Mouse (Mus musculus): ENCODE results near the gene Eps8l3. TPM values are rescaled to one million over a fixed set of nuclear protein-coding genes. Genes with fewer than 3 reads are reported as not detected.

Eps8l3 gene
- polyA plus RNA-seq (2014; fragmentation: Illumina TruSeq; extraction: RNeasy Lipid Tissue Mini Kit (QIAGEN cat#74804); ENCODE audit: low read depth, low replicate concordance), result not detected

DNA sequence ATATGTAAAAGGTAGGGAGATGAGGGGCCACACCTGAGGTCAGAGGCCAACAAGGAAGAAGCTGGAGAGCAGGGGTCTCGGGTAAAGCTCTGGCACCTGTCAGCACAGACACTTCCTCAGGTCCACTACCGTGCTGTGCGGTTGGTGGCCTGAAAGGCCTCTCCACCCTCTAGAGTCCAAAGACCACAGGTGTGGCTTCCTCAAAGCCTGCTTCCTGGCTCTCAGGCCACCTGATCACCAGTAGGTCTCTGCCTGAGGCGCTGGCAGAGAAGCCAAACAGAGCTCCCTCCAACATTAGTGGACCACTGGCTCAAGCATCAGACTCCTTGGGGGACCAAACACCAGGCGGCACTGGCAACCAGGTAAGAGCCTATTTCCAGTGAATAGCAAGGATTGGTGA is at the start of gene Eps8l3:
Gene Eps8l3, plus strand, starts transcription at position 225 of the 400 bp plus-strand sequence.

DNA sequence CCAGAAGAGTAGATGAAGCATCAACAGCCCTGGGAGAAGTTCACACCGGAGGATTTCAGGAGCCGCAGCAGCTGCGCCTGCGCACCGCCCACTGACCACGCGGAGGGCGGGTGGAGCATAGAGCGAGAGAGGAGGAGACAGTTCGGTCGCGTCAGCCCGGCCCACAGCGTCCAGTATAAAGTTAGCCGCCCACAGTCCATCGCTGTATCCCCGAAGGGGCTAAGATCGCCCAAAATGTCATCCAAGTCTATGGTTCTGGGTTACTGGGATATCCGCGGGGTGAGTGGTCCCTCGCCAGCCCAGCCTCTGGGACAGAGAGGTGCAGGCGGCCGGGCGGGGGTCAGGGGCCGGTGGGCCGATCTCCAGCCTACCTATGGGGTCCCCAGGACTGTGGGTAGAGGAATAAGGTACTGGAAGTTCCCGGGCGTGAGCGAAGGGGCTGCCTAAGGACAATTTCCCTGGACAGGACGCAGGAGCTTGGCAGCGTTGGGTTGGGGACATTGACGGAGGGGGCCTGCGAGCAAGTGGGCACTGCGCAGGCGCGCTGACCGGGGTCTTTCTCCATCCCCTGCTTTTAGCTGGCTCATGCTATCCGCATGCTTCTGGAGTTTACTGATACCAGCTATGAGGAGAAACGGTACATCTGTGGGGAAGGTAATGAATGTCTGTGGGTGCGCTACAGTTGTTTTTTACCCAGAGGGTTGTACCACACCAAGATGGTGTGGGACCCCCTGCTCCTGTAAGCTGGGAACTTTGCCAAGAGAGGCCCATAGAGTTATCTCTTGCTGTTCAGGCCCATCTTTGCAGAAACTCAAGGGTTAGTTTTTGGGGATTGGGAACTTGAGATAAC is 18.9 kb downstream of the Eps8l3 start, which contains the start of gene Gstm5:
Gene Gstm5, plus strand, starts transcription at position 102 of the 850 bp plus-strand sequence.

DNA sequence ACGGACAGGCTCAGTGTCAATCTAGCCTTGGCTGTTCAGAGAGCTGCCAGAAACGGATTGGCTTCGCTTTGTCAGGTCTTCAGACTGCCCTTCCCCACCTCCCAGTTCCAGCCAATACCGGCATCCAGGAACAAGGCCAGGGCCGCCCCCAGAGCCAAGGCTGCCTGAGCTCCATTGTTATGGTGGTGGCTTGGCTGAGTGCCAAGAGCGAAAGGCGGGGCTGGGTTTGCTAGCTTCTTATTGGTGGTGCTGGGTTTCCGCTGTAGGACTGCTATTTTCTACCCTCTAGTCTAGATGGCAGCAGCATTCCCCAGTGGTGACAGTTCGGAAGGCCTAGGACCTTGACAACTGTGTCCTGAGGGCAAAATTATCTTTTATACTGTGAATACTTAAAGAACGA is 54.6 kb downstream of the Eps8l3 start, which contains the start of gene Gstm7:
Gene Gstm7, minus strand, starts transcription at position 148 of the 400 bp plus-strand sequence.

Other genes starting within 250 kb of the Eps8l3 start
- not detected for gene Gm10961, start 245.9 kb upstream of the Eps8l3 start, polyA plus RNA-seq (2014; fragmentation: Illumina TruSeq; extraction: RNeasy Lipid Tissue Mini Kit (QIAGEN cat#74804); ENCODE audit: low read depth, low replicate concordance)
- 4.0 TPM for gene Strip1, start 245.5 kb upstream of the Eps8l3 start, polyA plus RNA-seq (2014; fragmentation: Illumina TruSeq; extraction: RNeasy Lipid Tissue Mini Kit (QIAGEN cat#74804); ENCODE audit: low read depth, low replicate concordance)
- 120 TPM for gene Ahcyl1, start 180.7 kb upstream of the Eps8l3 start, polyA plus RNA-seq (2014; fragmentation: Illumina TruSeq; extraction: RNeasy Lipid Tissue Mini Kit (QIAGEN cat#74804); ENCODE audit: low read depth, low replicate concordance)
- gene Csf1, start 116.8 kb upstream of the Eps8l3 start, polyA plus RNA-seq (2014; fragmentation: Illumina TruSeq; extraction: RNeasy Lipid Tissue Mini Kit (QIAGEN cat#74804); ENCODE audit: low read depth, low replicate concordance), result 4.7 TPM
- gene Gstm5, start 18.6 kb downstream of the Eps8l3 start, polyA plus RNA-seq (2014; fragmentation: Illumina TruSeq; extraction: RNeasy Lipid Tissue Mini Kit (QIAGEN cat#74804); ENCODE audit: low read depth, low replicate concordance), result 20.2 TPM
- gene Gstm7, start 54.6 kb downstream of the Eps8l3 start, polyA plus RNA-seq (2014; fragmentation: Illumina TruSeq; extraction: RNeasy Lipid Tissue Mini Kit (QIAGEN cat#74804); ENCODE audit: low read depth, low replicate concordance), result 26.7 TPM
- 96.2 TPM for gene Gstm6, start 66.5 kb downstream of the Eps8l3 start, polyA plus RNA-seq (2014; fragmentation: Illumina TruSeq; extraction: RNeasy Lipid Tissue Mini Kit (QIAGEN cat#74804); ENCODE audit: low read depth, low replicate concordance)
- 31.2 TPM for gene Gstm3, start 92.1 kb downstream of the Eps8l3 start, polyA plus RNA-seq (2014; fragmentation: Illumina TruSeq; extraction: RNeasy Lipid Tissue Mini Kit (QIAGEN cat#74804); ENCODE audit: low read depth, low replicate concordance)
- 81.4 TPM for gene Gstm2, start 109.2 kb downstream of the Eps8l3 start, polyA plus RNA-seq (2014; fragmentation: Illumina TruSeq; extraction: RNeasy Lipid Tissue Mini Kit (QIAGEN cat#74804); ENCODE audit: low read depth, low replicate concordance)
- 506 TPM for gene Gstm1, start 140.7 kb downstream of the Eps8l3 start, polyA plus RNA-seq (2014; fragmentation: Illumina TruSeq; extraction: RNeasy Lipid Tissue Mini Kit (QIAGEN cat#74804); ENCODE audit: low read depth, low replicate concordance)
- 25.8 TPM for gene Gstm4, start 167.7 kb downstream of the Eps8l3 start, polyA plus RNA-seq (2014; fragmentation: Illumina TruSeq; extraction: RNeasy Lipid Tissue Mini Kit (QIAGEN cat#74804); ENCODE audit: low read depth, low replicate concordance)
- gene Ampd2, start 209.4 kb downstream of the Eps8l3 start, polyA plus RNA-seq (2014; fragmentation: Illumina TruSeq; extraction: RNeasy Lipid Tissue Mini Kit (QIAGEN cat#74804); ENCODE audit: low read depth, low replicate concordance), result 6.4 TPM
- gene Gnat2, start 215.6 kb downstream of the Eps8l3 start, polyA plus RNA-seq (2014; fragmentation: Illumina TruSeq; extraction: RNeasy Lipid Tissue Mini Kit (QIAGEN cat#74804); ENCODE audit: low read depth, low replicate concordance), result 0.95 TPM

Data from liver, adult 10 weeks (tissue).